Mouse (Mus musculus) embryo, embryonic 10 days (tissue): ENCODE data around the gene Grid2.

ENCODE experiments used
- DNase-seq: peaks from one replicate; pipeline ENCODE4 v3.0.0-alpha.2; 2015; ENCODE audit warnings: low spot score

Gene Grid2

GRCm38 (mm10) chr6:64313132-64313531 is 1057.5 kb downstream of the Grid2 start:
- no peak for DNase-seq

DNA sequence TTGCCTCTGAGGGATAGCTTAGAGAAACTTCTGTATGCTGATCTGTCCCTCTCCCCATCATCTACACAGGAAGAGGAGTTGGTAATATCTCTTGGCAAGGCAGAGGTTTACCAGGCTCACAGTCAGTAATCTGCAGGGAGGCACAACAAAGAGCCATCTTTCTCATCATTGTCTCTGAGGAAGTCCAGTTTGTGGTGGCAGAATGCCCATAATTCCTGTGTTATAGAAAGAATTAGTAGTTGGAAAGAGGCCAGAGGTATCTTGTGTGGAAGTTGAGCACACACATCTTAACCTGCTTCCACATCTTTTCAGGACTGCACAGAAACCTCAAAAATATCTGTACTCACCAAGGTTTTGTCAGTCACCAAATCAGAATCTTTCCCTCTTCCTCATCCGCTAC is 1071.3 kb downstream of the Grid2 start:
- DNase-seq, result no peak

- no peak for DNase-seq
Observed at GRCm38 (mm10) chr6:64327876-64328275, 1072.2 kb downstream of the Grid2 start.

- no peak for DNase-seq
Observed at GRCm38 (mm10) chr6:64398413-64399098, 1142.9 kb downstream of the Grid2 start.

- no peak for DNase-seq
Observed at GRCm38 (mm10) chr6:64427658-64428057, 1172.0 kb downstream of the Grid2 start.

GRCm38 (mm10) chr6:64428898-64429297 is 1173.2 kb downstream of the Grid2 start:
- no peak for DNase-seq

DNA sequence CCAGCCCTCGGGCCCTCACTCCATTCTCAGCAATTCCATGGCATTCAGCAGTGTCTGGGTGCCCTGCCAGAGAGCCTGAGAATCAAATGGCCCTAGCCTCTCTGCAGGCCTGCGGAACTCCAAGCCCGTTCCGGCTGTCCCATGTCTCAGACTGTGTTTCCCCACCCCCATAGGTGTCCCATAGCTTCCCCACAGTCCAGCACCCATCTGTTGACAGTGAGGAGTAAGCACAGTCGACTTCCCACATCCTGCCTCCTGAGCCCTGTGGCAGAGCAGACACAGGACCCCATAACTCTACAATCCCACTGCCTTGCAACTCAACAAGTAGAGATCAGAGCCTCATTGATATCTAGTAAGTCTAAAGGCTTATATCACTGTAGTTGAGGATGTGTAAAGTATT is 1192.5 kb downstream of the Grid2 start:
- no peak for DNase-seq

- no peak for DNase-seq
Observed at GRCm38 (mm10) chr6:64448864-64449355, 1193.2 kb downstream of the Grid2 start.

DNA sequence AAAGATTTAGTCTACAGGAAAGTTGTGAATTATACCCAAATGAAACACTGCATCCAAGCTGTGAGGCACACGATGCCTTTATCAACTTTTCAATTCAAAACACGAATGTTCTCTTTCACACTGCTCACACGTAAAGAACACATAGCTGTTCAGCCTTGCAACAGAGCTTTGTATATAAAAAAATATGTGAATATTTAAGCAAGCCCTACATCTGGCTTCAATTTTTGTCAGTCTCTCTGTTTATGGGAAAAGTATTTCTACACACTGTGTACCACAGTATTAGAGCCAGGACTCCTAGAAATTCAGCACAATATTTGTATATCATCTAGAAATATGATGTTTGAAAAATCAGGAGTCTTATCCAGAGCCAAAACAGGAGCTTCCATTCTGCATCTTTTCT is 1195.1 kb downstream of the Grid2 start:
- no peak for DNase-seq

DNA sequence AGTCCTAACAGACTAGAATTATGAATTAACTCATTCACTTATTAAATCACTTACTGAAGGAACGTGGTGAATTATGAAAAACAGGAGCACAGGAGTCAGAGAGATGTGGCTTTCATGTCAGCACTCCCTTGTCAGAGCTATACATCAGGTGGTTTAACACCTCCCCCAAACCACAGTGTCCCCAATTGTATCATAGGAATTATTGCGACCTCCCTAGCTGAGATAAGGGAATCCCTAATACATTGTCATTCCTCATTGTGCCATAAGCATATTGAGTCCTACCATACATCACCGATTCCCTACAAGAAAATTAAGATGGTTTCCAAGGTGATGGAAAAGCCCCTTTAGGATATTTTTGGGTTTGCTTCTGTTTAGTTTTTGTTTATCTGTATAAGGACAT is 1224.2 kb downstream of the Grid2 start:
- DNase-seq, result no peak

GRCm38 (mm10) chr6:64480592-64480991 is 1224.9 kb downstream of the Grid2 start:
- no peak for DNase-seq

DNA sequence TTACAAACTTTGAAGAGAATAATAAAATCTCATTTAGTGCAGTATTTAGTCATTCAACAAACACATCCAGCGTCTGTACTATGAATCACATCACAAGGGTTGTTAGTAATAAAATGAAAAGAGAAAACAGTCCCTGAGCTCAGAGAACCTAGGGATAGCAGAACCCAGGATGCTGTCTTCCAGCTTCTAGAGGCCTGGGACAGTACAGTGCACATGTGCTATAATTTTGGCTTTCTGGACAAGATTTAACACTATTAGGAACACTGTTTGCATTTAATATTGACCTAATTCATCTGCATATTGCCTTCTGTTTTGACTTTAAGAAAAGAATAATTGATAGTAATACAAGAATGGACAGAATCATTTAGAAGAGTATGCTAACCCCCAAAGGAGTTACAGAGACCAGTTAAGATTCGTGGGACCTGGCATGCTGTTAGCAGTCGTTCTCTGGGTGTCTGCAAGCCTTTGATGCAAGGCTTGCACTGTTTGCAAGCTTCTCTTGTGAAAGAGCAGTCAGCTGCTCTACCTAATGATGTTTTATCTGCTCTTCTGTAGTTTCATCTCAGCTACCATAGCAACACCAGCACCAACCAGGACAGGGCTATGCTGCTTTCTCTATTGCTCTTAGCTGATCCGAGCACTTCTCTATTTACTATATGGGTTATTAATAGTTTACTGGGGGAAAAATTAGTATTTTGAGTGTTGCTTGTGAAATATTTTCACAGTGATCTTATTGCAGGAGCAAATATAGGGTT is 1234.8 kb downstream of the Grid2 start:
- DNase-seq, result no peak

GRCm38 (mm10) chr6:64504394-64504793 is 1248.7 kb downstream of the Grid2 start:
- peak; percentile 12 for DNase-seq

DNA sequence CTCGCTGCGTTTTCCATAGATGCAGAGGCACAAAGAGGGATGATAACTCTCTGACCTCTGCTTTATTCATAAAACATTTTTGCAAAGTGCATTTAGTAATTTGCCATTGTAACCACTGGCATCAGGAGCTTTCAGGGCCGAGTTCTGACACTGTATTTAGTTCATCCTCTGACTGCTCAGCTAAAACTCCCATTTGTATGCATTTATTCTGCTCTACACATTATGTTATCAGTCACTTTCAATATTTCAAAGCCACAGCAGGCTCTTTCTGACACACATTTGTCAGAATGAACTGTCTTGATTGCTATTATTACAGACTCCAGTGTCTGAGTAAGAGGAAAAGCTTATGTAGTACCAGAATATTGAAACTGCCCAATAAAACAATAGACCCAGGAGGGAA is 1286.5 kb downstream of the Grid2 start:
- no peak for DNase-seq

DNA sequence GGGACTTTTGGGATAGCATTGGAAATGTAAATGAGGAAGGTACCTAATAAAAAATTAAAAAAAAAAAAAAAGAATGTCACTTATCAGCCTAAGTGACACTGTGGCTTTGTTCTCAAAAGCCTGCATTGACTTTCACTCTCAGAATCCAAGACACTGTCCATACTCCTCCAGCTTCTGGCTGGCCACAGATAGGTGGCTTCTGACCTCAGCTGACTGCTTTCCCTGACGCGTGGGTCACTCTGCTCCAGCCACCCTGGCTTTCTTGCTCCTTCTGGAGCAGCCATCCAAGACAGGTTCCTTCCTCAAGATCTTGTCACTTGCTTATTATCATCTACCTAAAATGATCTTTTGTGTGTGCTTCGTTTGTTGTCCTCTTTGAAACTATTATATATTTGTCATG is 1298.0 kb downstream of the Grid2 start:
- DNase-seq, result no peak

- no peak for DNase-seq
Observed at GRCm38 (mm10) chr6:64555220-64555619, 1299.5 kb downstream of the Grid2 start.

GRCm38 (mm10) chr6:64568599-64568998 is 1312.9 kb downstream of the Grid2 start:
- DNase-seq, result peak; percentile 39

DNA sequence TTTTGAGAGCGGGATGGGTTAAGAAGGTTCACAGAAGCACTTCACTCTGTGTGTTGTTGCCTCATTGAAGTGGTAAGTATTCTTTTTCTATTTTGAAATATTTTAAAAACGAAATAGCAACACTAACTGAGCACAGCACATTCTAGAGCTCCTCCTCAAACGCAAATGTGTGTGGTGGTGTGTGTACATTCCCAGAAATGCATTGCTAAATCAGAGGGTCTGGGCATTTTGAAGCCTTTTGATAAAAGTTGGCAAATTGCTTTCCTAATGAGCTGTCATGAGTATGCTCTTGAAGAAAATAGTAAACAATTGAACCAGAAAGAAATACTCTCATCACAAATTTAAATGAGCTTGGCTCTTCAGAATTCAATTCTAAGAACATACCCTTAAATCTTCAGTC is 1325.7 kb downstream of the Grid2 start:
- DNase-seq, result no peak

DNA sequence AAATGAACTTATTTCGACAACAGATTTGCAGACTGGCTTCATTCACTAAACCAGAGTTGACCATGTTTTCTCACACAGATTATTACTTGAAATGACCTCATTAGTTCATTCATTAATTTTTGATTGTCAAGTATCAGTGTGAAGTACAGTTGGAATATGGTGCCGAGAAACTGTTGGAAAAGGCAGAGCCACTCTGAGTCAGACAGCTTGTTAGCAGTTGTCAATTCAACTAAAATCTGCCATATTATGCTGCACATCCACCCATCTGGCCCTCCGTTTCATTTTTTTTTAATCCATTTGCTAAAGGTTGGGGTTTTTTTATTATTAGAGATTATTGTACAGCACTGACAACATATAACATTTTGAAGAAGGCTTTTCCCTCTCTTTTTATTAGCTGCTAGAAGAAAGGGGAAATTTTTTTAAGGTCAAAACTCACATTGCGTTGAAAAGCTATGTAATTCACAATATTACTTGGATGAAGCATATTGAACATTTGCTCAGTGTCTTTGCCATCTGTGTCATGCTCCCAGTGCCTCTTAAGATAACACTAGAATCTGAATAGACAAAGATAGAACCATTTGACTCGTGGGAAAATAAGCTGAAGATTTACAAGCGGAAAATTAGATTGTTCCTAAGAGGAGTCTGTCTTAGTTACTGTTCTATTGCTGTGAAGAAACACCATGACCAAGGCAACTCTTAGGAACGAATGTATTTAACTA is 1333.0 kb downstream of the Grid2 start:
- no peak for DNase-seq

- DNase-seq, result no peak
Observed at GRCm38 (mm10) chr6:64596261-64596660, 1340.6 kb downstream of the Grid2 start.

DNA sequence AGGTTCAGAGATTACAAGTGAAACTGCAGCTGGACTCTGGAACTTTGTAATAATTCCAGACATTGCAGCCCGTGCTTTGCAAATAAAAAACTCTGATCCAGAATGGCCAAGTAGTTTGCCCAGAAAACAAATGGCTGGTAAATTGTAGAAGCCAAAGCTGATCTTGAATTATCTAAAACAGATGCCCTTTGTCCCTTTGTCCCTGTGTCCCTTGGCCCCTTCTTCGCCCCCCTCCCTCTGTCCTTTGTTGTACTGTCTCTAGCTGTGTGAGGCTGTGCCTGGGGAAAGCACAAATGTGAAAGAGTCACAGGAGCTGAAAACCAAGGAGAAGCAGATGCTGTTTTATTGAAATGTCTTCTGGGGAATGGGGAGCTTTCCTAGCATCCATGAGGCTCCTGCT is 1341.2 kb downstream of the Grid2 start:
- peak; percentile 34 for DNase-seq

DNA sequence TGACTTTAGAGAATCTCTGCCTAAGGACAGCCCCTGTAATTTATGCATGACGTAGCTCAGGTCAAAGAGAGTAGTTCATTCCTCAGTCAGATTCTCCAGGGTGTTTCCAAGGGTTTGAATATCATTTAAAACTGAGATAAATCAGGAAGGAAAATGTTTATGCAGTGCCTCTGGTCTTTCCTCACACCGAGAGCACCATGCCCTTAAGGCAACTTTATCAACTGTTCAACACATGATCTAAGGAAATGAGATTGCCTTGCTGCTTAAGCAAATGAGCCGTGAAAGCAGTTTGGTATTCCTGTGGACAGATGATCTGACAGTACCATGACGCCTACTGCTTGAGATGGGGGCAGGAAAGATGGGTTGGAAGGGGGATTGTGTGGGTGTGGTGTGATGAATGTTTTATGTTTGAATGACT is 1342.5 kb downstream of the Grid2 start:
- peak; percentile 68 for DNase-seq

- DNase-seq, result no peak
Observed at GRCm38 (mm10) chr6:64605753-64606152, 1350.1 kb downstream of the Grid2 start.
